Mouse (Mus musculus): Measurements from ENCODE around the gene Polg. TPM values are rescaled to one million over a fixed set of nuclear protein-coding genes. Genes with fewer than 3 reads are reported as not detected.

Gene Polg
- polyA plus RNA-seq (2017; shearing (Covaris generic)) = 44.4 TPM

DNA sequence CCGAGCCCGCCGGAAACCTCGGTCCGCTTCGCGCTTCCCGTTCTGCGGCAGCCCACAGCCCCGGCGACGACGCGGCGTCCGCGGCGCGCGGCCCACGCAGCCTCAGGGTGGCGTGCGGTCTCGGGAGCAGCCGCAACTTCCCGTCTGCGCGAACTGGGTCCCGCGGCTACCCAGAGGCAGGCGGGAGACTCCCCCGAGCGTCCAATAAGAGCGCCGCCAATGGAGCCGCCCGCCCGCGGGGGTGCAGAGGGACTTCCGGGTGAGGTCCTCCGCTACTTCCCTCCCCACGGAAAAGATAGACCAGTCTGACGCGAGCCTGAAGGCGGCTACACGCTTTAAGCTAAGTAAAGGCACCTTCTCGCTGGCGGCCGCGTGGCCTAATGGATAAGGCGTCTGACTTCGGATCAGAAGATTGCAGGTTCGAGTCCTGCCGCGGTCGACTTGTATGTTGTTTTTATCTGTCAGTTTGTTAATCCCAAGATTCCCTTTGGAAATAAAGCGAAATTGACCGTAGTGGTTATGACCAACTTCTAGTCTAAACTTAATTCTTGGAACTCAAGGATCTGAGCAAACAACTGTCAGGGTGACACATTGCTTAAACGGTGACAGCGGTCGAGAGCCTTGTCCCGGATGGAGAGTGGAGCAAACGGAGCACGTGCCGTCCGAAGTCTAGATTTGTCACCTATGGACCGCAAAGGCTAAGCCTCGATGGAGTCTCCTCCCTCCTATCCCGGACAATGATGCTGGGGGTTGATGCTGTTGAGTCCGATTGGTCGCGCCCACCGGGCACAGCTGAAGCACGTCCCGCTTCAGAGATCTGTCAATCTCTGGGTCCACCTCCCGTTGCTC lies at the start of gene Polg:
Gene Polg, minus strand, starts transcription at position 310 of the 849 bp plus-strand sequence.

Other genes starting within 250 kb of the Polg start
- 17.7 TPM for gene Abhd2, start 193.2 kb downstream of the Polg start, polyA plus RNA-seq (2017; shearing (Covaris generic))
- not detected for gene Rlbp1, start 79.3 kb downstream of the Polg start, polyA plus RNA-seq (2017; shearing (Covaris generic))
- 4.4 TPM for gene Fanci, start 74.4 kb downstream of the Polg start, polyA plus RNA-seq (2017; shearing (Covaris generic))
- not detected for gene Rhcg, start 151.3 kb upstream of the Polg start, polyA plus RNA-seq (2017; shearing (Covaris generic))
- 2.9 TPM for gene Ticrr, start 193.8 kb upstream of the Polg start, polyA plus RNA-seq (2017; shearing (Covaris generic))
- gene Kif7, start 249.4 kb upstream of the Polg start, polyA plus RNA-seq (2017; shearing (Covaris generic)) = 0.16 TPM